Mouse (Mus musculus) adipose tissue, adult 10 weeks (tissue): ENCODE results near the gene Hist3h2a. TPM values are rescaled to one million over a fixed set of nuclear protein-coding genes. Genes with fewer than 3 reads are reported as not detected.

Experiments
- polyA plus RNA-seq: library from polyadenylated mRNA; stranded (reverse); fragments of 350-450 nt; fragmentation: Illumina TruSeq; extraction: RNeasy Lipid Tissue Mini Kit (QIAGEN cat#74804); gene quantifications from one replicate; pipeline ENCODE4 v1.2.3, GENCODE M21; 2014; ENCODE audit warnings: low read depth, low replicate concordance

Hist3h2a gene
- polyA plus RNA-seq = 13.9 TPM

GRCm38 (mm10) chr11:58954420-58955142, at the start of gene Hist3h2a, which contains the start of gene Trim17:
Gene Hist3h2a, plus strand, starts transcription at chr11:58954685.
Gene Trim17, plus strand, starts transcription at chr11:58954685.

GRCm38 (mm10) chr11:58917745-58918366, 36.6 kb upstream of the Hist3h2a start, which contains the start of gene Btnl10:
Gene Btnl10, plus strand, starts transcription at chr11:58917908.

GRCm38 (mm10) chr11:58938322-58939087, 16.0 kb upstream of the Hist3h2a start, which contains the start of gene Rnf187:
Gene Rnf187, minus strand, starts transcription at chr11:58938916.

GRCm38 (mm10) chr11:58948542-58949479, 5.7 kb upstream of the Hist3h2a start, which contains the start of gene Hist3h2ba:
Gene Hist3h2ba, plus strand, starts transcription at chr11:58948920.

GRCm38 (mm10) chr11:58978027-58978705, 23.7 kb downstream of the Hist3h2a start, which contains the start of gene Trim11:
Gene Trim11, plus strand, starts transcription at chr11:58978093.

Other genes starting within 250 kb of the Hist3h2a start
- not detected for gene Olfr318, start 230.7 kb upstream of the Hist3h2a start, polyA plus RNA-seq
- gene Olfr317, start 215.5 kb upstream of the Hist3h2a start, polyA plus RNA-seq = not detected
- not detected for gene Olfr316, start 202.0 kb upstream of the Hist3h2a start, polyA plus RNA-seq
- gene Olfr315, start 181.5 kb upstream of the Hist3h2a start, polyA plus RNA-seq = not detected
- not detected for gene Olfr314, start 171.7 kb upstream of the Hist3h2a start, polyA plus RNA-seq
- gene Fam183b, start 152.7 kb upstream of the Hist3h2a start, polyA plus RNA-seq = 14.7 TPM
- not detected for gene Olfr313, start 139.7 kb upstream of the Hist3h2a start, polyA plus RNA-seq
- not detected for gene Olfr312, start 125.4 kb upstream of the Hist3h2a start, polyA plus RNA-seq
- not detected for gene Olfr311, start 115.4 kb upstream of the Hist3h2a start, polyA plus RNA-seq
- gene Gm12258, start 107.5 kb upstream of the Hist3h2a start, polyA plus RNA-seq = 8.7 TPM
- 8.6 TPM for gene 2810021J22Rik, start 87.5 kb upstream of the Hist3h2a start, polyA plus RNA-seq
- gene Zfp39, start 50.5 kb upstream of the Hist3h2a start, polyA plus RNA-seq = 6.2 TPM
- gene Btnl10, start 36.8 kb upstream of the Hist3h2a start, polyA plus RNA-seq = 0.21 TPM
- 80.5 TPM for gene Rnf187, start 15.8 kb upstream of the Hist3h2a start, polyA plus RNA-seq
- 1.9 TPM for gene Hist3h2ba, start 5.8 kb upstream of the Hist3h2a start, polyA plus RNA-seq
- 2.5 TPM for gene Trim17, start within 50 bp of the Hist3h2a start, polyA plus RNA-seq
- 24.7 TPM for gene Trim11, start 23.4 kb downstream of the Hist3h2a start, polyA plus RNA-seq
- gene Obscn, start 181.7 kb downstream of the Hist3h2a start, polyA plus RNA-seq = 0.27 TPM
- 4.8 TPM for gene Iba57, start 209.1 kb downstream of the Hist3h2a start, polyA plus RNA-seq
- gene Gjc2, start 228.5 kb downstream of the Hist3h2a start, polyA plus RNA-seq = 2.7 TPM
- 107 TPM for gene Guk1, start 237.5 kb downstream of the Hist3h2a start, polyA plus RNA-seq
- gene Mrpl55, start 247.8 kb downstream of the Hist3h2a start, polyA plus RNA-seq = 44.6 TPM